Mouse (Mus musculus) intestine, embryonic 16.5 days (tissue): ENCODE results near the gene Zcchc14. TPM values are rescaled to one million over a fixed set of nuclear protein-coding genes. Genes with fewer than 3 reads are reported as not detected.
"Not testable (repeated sequence)": the region's sequence is repeated elsewhere in the genome, so short reads cannot be mapped to it uniquely, and the experiment has no call there.

Experiments used
- ATAC-seq: fragments of 200-750 bp; cut with Nextera tagmentation; 2 replicates; pipeline ENCODE4 v1.8.0; 2017; ENCODE audit warnings: moderate TSS enrichment, moderate library complexity
- H3K27ac ChIP-seq: fragments of 300-500 bp; sonication (generic); 2 replicates; pipeline ENCODE4 v1.5.1; 2014; ENCODE audit warnings: mild to moderate bottlenecking, low read length
- H3K27me3 ChIP-seq: fragments of 300-500 bp; sonication (generic); replicated peaks from 2 replicates; pipeline ENCODE4 v1.6.1; 2014; ENCODE audit warnings: low read length, control low read depth, mixed read lengths; ENCODE audit not compliant: control insufficient read depth, insufficient read depth
- H3K36me3 ChIP-seq: fragments of 300-500 bp; sonication (generic); 2 replicates; pipeline ENCODE4 v1.6.1; 2014; ENCODE audit warnings: low read length, control low read depth; ENCODE audit not compliant: control insufficient read depth, insufficient read depth
- H3K4me1 ChIP-seq: fragments of 300-500 bp; sonication (generic); 2 replicates; pipeline ENCODE4 v1.6.1; 2014; ENCODE audit warnings: low read length, control low read depth, mixed read lengths; ENCODE audit not compliant: control insufficient read depth, insufficient read depth
- H3K4me2 ChIP-seq: fragments of 300-500 bp; sonication (generic); 2 replicates; pipeline ENCODE4 v1.6.1; 2014; ENCODE audit warnings: low read depth, low read length, control low read depth
- H3K4me3 ChIP-seq: fragments of 300-500 bp; sonication (generic); 2 replicates; pipeline ENCODE4 v1.5.1; 2014; ENCODE audit warnings: mild to moderate bottlenecking, low read length
- H3K9ac ChIP-seq: fragments of 300-500 bp; sonication (generic); 2 replicates; pipeline ENCODE4 v1.6.1; 2014; ENCODE audit warnings: low read depth, low read length
- H3K9me3 ChIP-seq: fragments of 300-500 bp; sonication (generic); 2 replicates; pipeline ENCODE4 v1.6.1; 2016; ENCODE audit warnings: low read length, control low read depth; ENCODE audit not compliant: control insufficient read depth
- WGBS: fragments of 180-500 bp; shearing (Covaris S2); extraction: QIAGEN DNeasy Blood & Tissue Kit; methylation state at CpG from one replicate; pipeline ENCODE4 v1.1.7; 2014; 5-methylcytosine and 5-hydroxymethylcytosine counted together
- polyA plus RNA-seq: library from polyadenylated mRNA; unstranded; fragments of >200 nt; fragmentation: Nextera tagmentation; extraction: Ambion mirVana; gene quantifications from 2 replicates; pipeline ENCODE4 v1.2.1, GENCODE M21; 2015

Gene Zcchc14
- polyA plus RNA-seq, 1 experiment from 2014 or later = 9.5 TPM

DNA sequence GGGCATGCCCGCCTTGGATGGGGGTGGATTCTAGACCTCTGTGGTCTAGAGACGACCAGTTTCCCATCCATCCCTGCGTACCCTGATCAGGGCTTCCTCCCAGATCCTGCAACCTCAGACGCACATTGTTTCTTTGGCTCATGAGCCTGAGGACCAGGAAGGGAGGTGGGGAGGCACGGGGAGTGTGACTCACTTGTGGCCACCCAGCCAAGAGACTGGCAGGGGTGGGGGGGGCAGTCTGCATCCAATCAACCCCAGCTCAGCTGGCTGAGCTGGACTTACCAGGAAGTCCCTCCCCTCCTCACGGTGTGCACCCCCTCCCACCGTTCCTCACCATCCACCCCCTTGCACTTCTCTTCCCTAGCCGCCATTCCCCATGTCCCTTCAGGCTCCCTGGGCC lies 16.5 kb upstream of the Zcchc14 start:
- 22% methylated on average over 8 of the region's 8 CpGs for WGBS
- ATAC-seq = no peak
- H3K4me3 ChIP-seq = no peak overlapping the region
- no peaks in the 10 kb centered on the region for H3K9me3 ChIP-seq
- H3K9ac ChIP-seq = peak overlapping the region; percentile 30; the same call in 1 of the 2 replicates
- H3K27ac ChIP-seq = no peak overlapping the region
- no peaks in the 10 kb centered on the region for H3K36me3 ChIP-seq
- H3K4me2 ChIP-seq = no peak overlapping the region
- no peaks in the 10 kb centered on the region for H3K27me3 ChIP-seq
- H3K4me1 ChIP-seq = peaks cover 15% of the 10 kb centered on the region

DNA sequence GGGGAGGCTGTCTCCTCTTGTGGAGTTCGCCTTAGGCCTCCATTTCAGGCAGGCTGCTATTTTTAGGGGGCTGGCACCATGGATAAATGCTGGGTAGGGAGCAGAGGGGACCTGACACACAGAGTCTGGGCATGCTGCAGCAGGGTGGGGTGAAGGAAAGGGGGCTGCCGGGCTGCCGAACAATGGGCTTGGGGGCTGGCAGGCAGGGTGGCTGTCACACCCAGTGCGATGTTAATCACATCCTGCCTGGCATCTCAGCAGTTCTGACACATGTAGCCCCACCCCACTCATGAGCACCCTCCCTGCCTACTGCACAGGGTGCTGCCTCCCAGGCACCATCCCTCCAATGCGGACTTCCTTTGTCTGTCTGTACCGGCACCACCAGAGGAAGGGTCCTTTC lies 15.9 kb upstream of the Zcchc14 start:
- Histone ChIP-seq H3K4me1 (peaks cover 15% of the 10 kb centered on the region), H3K9ac (no peak overlapping the region), H3K36me3 (no peaks in the 10 kb centered on the region), H3K27me3 (no peaks in the 10 kb centered on the region), H3K4me3 (no peak overlapping the region), H3K9me3 (no peaks in the 10 kb centered on the region), H3K4me2 (no peak overlapping the region), H3K27ac (peak overlapping the region; percentile 54)
- 57% methylated on average over 6 of the region's 6 CpGs for WGBS
- ATAC-seq = no peak

DNA sequence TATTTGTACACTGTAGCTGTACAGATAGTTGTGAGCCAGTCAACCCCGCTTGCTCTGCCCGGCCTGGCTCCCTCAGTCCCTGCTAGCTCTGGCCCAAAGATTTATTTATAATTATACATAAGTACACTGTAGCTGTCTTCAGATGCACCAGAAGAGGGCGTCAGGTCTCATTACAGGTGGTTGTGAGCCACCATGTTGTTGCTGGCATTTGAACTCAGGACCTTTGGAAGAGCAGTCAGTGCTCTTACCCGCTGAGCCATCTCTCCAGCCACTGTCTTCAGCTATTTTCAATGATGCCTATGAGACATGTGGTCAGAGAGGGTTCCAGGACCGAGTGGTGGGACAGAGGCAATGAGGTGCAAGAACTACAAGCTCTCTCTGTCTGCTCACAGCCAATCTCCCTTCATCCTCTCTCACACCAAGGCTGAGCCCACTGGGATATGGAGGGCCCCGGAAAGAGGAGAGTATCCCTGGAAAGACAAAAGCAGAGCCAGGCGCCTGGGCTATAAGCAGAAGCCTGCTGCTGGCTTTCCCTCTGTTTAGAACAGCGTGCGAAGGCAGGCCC lies 15.3 kb upstream of the Zcchc14 start:
- peaks cover 15% of the 10 kb centered on the region for H3K4me1 ChIP-seq
- H3K9me3 ChIP-seq, ATAC-seq, H3K27me3 ChIP-seq, H3K4me2 ChIP-seq, H3K4me3 ChIP-seq, H3K9ac ChIP-seq, H3K36me3 ChIP-seq: not testable (repeated sequence)
- 60% methylated on average over 9 of the region's 9 CpGs for WGBS
- peak overlapping the region; percentile 54 for H3K27ac ChIP-seq

DNA sequence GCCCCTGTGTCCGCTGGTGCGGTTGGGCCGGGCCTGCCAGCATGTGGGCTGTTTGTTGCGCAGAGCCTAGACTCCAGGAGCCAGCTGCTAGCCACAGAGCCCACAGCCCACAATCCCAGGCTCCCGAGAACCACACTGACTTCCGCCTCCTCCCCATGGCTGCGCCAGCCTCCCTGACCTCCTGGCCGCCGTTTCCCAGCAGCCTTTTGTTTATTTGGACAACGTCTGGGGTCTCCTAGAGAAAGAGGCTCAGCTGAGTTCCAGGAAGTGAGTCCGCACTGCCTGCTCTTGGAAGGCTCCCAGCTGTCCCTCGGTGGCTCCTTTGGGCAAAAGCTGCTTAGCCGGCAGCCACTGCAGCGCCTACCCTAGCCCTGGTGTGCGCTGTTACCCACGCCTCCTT lies 12.6 kb upstream of the Zcchc14 start:
- no peaks in the 10 kb centered on the region for H3K27me3 ChIP-seq
- H3K36me3 ChIP-seq = no peaks in the 10 kb centered on the region
- WGBS = 3% methylated on average over 16 of the region's 16 CpGs
- peak; percentile 88 for ATAC-seq
- peak overlapping the region; percentile 92 for H3K27ac ChIP-seq
- H3K9ac ChIP-seq = peak overlapping the region; percentile 61
- peak overlapping the region; percentile 58 for H3K4me2 ChIP-seq
- H3K4me3 ChIP-seq = peak overlapping the region; percentile 30
- H3K9me3 ChIP-seq = no peaks in the 10 kb centered on the region
- H3K4me1 ChIP-seq = peaks cover 15% of the 10 kb centered on the region

DNA sequence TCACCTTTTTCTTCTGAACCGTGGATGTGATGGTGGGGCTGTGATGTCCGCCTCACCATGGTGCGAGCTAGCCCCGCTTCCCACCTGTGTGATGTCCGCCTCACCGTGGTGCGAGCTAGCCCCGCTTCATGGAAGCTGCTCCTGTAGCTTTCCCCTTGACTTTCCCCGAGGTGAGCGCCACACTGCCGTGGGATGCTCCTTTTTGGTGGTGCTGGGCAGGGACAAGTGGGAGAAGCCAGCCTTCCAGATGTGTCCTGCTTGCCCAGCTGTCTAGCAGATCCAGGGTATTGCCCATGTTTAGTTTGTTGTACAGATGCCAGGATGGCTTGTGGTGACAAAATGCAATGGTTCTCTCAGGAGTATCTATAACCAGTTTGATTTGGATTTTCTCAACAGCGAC lies 10.4 kb upstream of the Zcchc14 start:
- H3K9ac ChIP-seq = no peak overlapping the region
- no peaks in the 10 kb centered on the region for H3K9me3 ChIP-seq
- H3K4me3 ChIP-seq = no peak overlapping the region
- WGBS = 94% methylated on average over 12 of the region's 12 CpGs
- H3K4me1 ChIP-seq = peaks cover 10% of the 10 kb centered on the region
- no peaks in the 10 kb centered on the region for H3K27me3 ChIP-seq
- no peak overlapping the region for H3K4me2 ChIP-seq
- H3K36me3 ChIP-seq = no peaks in the 10 kb centered on the region
- no peak overlapping the region for H3K27ac ChIP-seq
- ATAC-seq = no peak

DNA sequence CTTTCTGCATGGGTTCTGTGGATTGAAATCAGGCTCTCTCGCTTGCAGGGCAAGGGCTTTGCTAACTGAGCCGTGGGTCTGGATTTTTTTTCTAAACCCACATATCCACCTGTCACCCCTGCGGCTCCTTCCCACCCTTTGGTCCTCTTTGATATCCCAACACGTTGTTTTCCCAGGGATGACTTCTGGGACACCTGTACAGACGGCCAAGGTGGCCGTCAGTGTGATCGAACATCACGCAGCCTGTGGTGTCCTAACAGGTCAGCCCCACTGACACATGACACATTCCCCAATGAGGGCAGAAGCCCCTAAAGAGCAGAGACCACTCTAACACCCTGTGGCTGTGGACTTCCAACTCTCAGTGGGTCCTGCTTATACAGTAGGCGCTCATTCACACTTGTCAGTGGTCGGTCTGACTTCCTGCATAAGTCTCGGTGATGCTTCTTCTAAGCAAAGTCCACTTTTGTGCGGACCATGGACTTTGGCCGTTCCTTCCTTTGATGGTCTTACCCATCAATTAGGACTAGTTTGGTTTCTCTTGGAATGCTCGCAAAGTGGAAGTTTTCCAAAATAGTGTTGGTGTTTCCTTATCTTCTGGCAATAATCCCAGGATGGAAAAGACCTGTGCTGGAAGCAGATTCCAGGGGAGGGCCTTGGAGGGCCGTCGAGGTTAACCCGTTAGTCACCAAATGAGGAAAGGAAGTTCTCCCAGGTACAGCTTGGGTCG lies 9.1 kb upstream of the Zcchc14 start:
- 67% methylated on average over 18 of the region's 18 CpGs for WGBS
- Histone ChIP-seq H3K27me3 (no peaks in the 10 kb centered on the region), H3K9me3 (no peaks in the 10 kb centered on the region), H3K4me3 (no peak overlapping the region), H3K4me2 (no peak overlapping the region), H3K27ac (no peak overlapping the region), H3K4me1 (peaks cover 10% of the 10 kb centered on the region), H3K9ac (no peak overlapping the region), H3K36me3 (no peaks in the 10 kb centered on the region)
- no peak for ATAC-seq

DNA sequence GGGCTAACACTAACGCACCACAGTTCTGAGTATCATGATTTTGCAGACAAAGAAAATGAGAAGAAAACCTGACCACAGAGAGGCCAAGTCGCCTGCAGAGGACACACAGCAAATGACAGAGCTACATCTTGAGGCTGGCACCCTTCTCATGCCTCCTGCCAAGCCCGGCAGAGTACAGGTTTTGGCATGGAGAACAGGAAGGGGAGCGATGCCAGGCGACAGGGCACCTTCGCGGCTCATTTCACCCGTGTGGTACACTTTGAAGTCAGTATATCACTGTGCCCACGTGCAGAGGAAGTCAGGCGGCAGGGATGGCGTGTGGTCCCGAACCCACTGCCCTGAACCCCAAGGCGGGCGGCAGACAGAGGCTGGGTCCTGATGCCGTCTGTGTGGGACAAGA lies 7.9 kb upstream of the Zcchc14 start:
- peaks cover 9% of the 10 kb centered on the region for H3K4me1 ChIP-seq
- no peak overlapping the region for H3K9ac ChIP-seq
- H3K9me3 ChIP-seq = no peaks in the 10 kb centered on the region
- no peak overlapping the region for H3K4me2 ChIP-seq
- no peaks in the 10 kb centered on the region for H3K36me3 ChIP-seq
- ATAC-seq = no peak
- H3K27ac ChIP-seq = no peak overlapping the region
- H3K4me3 ChIP-seq = no peak overlapping the region
- H3K27me3 ChIP-seq = no peaks in the 10 kb centered on the region
- 79% methylated on average over 15 of the region's 15 CpGs for WGBS

DNA sequence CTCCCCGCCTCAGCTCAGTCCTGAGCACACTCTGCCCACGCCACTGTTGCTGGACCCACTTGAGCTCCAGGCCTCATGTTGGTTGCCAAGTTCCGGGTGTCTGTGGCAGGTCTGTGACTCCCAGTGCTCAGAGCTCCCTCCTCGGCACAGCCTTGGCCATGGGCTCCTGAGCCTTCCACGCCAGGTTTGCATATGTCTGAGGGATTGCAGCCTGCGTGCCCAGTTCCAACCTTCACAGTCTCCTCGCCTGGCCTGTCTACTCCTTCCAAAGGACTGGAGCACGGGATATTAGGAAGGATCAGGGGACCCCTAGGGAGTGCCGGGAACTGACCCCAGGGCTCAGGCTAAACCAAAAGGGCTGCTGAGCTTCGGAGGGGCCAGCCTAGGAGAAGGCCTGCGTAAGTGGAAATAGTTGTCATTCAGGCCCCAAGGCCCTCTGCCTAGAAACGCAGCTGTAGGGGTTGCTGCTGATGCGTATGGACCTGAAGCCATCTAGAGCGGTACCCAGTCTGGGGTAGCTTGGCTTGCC lies 2.3 kb upstream of the Zcchc14 start:
- Histone ChIP-seq H3K27ac (no peak overlapping the region), H3K4me1 (peaks cover 26% of the 10 kb centered on the region), H3K9me3 (no peaks in the 10 kb centered on the region), H3K36me3 (no peaks in the 10 kb centered on the region), H3K27me3 (no peaks in the 10 kb centered on the region), H3K9ac (peak overlapping the region; percentile 40; the same call in 1 of the 2 replicates), H3K4me3 (no peak overlapping the region), H3K4me2 (no peak overlapping the region)
- no peak for ATAC-seq
- 85% methylated on average over 14 of the region's 14 CpGs for WGBS

DNA sequence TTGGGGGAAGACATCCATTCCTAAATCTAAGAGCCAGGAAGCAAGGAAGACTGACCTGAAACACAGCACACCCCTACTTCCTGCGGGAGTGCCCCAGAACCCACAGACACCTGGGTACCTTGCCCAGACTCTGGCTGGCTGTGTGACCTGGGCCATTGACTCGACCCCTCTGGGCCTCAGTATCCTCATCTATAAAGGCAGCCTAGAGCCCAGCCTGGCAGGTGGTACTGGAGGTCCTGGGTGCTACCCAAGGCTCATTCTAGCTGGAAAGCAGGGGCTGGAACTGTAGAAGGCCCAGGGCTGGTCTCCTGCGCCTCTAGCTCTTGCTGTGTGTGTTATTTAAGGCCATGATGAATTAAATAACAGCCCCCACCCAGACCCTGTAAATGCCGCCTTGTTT lies 1.4 kb upstream of the Zcchc14 start:
- H3K9ac ChIP-seq = peak overlapping the region; percentile 89; the same call in 1 of the 2 replicates
- peaks cover 33% of the 10 kb centered on the region for H3K4me1 ChIP-seq
- ATAC-seq = no peak
- H3K27me3 ChIP-seq = no peaks in the 10 kb centered on the region
- H3K4me2 ChIP-seq = peak overlapping the region; percentile 96
- H3K4me3 ChIP-seq = 0 out of 2 replicates have a peak overlapping the region, but pooled peaks have one; percentile 70
- no peaks in the 10 kb centered on the region for H3K36me3 ChIP-seq
- H3K27ac ChIP-seq = no peak overlapping the region
- 82% methylated on average over 4 of the region's 4 CpGs for WGBS
- H3K9me3 ChIP-seq = no peaks in the 10 kb centered on the region
